Mouse (Mus musculus): ENCODE data around the gene Tnks1bp1.

The Tnks1bp1 gene

GRCm38 (mm10) chr2:85073751-85074150 lies 25.9 kb downstream of the Tnks1bp1 start:
- DNase-seq (ENCODE audit: extremely low spot score, low read depth, low spot score): no peak

- no peak for DNase-seq (ENCODE audit: extremely low spot score, low read depth, low spot score)
Observed at GRCm38 (mm10) chr2:85088716-85089646, 41.2 kb downstream of the Tnks1bp1 start.

- no peak for DNase-seq (ENCODE audit: extremely low spot score, low read depth, low spot score)
Observed at GRCm38 (mm10) chr2:85091325-85091724, 43.5 kb downstream of the Tnks1bp1 start.

- DNase-seq (ENCODE audit: extremely low spot score, low read depth, low spot score): no peak
Observed at GRCm38 (mm10) chr2:85093376-85093775, 45.6 kb downstream of the Tnks1bp1 start.

GRCm38 (mm10) chr2:85095906-85096305 lies 48.1 kb downstream of the Tnks1bp1 start:
- DNase-seq (ENCODE audit: extremely low spot score, low read depth, low spot score): no peak

GRCm38 (mm10) chr2:85098014-85098413 lies 50.2 kb downstream of the Tnks1bp1 start:
- no peak for DNase-seq (ENCODE audit: extremely low spot score, low read depth, low spot score)

GRCm38 (mm10) chr2:85098824-85099511 lies 51.1 kb downstream of the Tnks1bp1 start:
- DNase-seq (ENCODE audit: extremely low spot score, low read depth, low spot score): no peak

- no peak for DNase-seq (ENCODE audit: extremely low spot score, low read depth, low spot score)
Observed at GRCm38 (mm10) chr2:85103201-85103600, 55.4 kb downstream of the Tnks1bp1 start.

- no peak for DNase-seq (ENCODE audit: extremely low spot score, low read depth, low spot score)
Observed at GRCm38 (mm10) chr2:85105426-85106013, 57.7 kb downstream of the Tnks1bp1 start.

- DNase-seq (ENCODE audit: extremely low spot score, low read depth, low spot score): no peak
Observed at GRCm38 (mm10) chr2:85106068-85106790, 58.4 kb downstream of the Tnks1bp1 start.

GRCm38 (mm10) chr2:85106941-85107340 lies 59.1 kb downstream of the Tnks1bp1 start:
- no peak for DNase-seq (ENCODE audit: extremely low spot score, low read depth, low spot score)

GRCm38 (mm10) chr2:85110288-85110875 lies 62.6 kb downstream of the Tnks1bp1 start:
- no peak for DNase-seq (ENCODE audit: extremely low spot score, low read depth, low spot score)
